Mouse (Mus musculus): ENCODE data around the gene Cstf2t.

DNA sequence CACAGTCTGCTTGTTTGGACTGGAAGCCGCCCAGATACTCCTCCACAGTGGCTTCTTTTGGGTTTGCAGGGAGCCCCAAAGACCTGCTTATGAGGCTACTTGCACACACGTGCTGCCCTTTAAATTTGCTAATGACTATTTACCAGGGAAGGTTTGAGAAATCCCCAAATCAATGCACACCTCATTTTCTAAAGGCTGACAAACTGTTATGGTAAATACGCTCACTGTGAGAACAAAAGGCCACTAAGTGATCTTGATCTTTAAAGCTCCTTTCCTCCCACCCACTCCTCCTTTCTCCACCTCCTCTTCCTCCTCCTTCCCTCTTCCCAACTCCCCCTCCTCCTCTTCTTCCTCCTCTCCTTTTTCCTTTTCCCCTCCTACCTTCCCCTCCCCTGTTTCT is 23.4 kb downstream of the Cstf2t start:
- TF ChIP-seq CTCF (conservative IDR thresholded peaks at IDR 0.05 in 1 of 2, IDR thresholded peaks at IDR 0.05 in 1 of 2; ENCODE audit: low read depth in 2 of 2, low read length in 2 of 2) (no peak), BHLHE40 (IDR thresholded peaks at IDR 0.05; ENCODE audit: low read depth, low read length) (no peak), POLR2A (IDR thresholded peaks at IDR 0.05; ENCODE audit: low read depth, low read length) (no peak)

Data from CH12.LX (cell line).